Mouse (Mus musculus) stomach, adult 2 months (tissue): Measurements from ENCODE around the gene Ccdc89. TPM values are rescaled to one million over a fixed set of nuclear protein-coding genes. Genes with fewer than 3 reads are reported as not detected.

Source experiments
- polyA plus RNA-seq: library from polyadenylated mRNA; depleted of rRNA; stranded (reverse); fragments of >200 nt; gene quantifications from 2 replicates; pipeline ENCODE4 v1.2.3, GENCODE M21; 2012; rRNA removed

Gene Ccdc89
- polyA plus RNA-seq = not detected in 2 replicates

DNA sequence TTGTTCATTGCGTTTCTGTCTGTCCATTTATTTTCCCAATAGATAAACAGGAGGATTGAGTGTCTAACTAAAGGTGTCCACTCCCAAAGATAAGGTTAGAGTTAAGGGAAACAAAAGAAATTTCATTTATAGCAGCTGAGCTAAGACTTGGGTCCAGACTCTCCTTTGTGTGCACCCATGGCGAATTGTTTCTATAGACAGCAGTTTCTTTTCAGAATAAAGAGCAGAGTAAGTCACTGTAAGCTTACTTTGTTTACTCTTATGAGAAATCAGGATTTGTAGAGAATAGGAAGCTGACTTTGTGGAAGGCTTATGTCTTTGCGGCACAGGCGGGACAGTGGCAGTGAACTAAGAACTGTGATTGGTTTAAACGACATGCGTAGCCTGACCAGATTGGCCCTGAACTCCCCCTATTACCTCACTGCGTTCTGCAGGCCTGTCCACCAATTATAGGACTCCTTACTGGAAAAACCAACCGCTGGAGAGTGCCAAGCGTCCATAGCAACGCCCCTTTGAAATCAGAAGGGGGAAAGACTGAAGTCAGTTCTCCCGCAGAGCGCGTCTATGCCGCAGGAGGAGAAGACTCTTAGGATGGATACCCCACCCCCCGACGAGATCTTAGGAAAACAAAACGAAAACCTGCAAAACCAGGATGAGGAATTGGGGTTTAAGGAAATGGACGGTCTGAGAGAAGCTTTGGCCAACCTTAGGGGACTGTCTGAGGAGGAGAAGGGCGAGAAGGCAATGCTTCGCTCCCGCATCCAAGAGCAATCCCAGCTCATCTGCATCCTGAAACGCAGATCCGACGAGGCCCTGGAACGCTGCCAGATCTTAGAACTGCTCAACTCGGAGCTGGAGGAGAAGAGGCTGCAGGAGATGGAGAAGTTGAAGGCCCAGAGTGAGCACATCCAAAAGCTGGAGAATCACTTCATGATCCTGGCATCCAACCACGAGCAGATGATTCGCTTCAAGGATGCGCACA lies at the start of gene Ccdc89:
Gene Ccdc89 (plus strand): TSS at position 558 of the 982 bp plus-strand sequence.

DNA sequence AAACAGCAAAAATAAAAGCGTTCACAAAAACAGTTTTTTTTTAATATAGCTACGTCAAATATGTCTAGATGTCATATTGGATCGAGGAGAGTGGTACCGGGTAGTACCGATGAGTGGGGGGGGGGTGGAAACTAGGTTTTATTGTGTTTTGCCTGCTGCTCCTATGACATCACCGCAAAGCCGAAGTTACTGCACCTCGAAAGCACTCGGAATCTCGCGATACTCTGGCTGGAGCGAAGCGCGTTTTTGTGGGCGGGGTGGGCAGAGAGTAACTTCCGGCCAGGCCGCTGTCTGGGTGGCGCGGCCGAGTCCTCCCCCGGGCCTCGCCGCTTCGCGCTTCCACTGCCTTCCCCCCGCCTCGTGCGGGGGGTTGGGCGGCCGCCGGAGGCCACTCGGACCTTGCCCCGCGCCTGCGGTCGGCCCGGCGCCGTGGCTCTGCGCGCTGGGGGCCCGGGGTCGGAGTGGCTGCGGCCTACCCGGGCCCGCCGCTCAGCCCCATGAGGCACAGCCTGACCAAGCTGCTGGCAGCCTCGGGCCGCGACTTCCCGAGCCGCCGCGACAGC lies 16.2 kb downstream of the Ccdc89 start, which contains the start of gene Crebzf:
Gene Crebzf (plus strand): TSS at position 212 of the 563 bp plus-strand sequence.

DNA sequence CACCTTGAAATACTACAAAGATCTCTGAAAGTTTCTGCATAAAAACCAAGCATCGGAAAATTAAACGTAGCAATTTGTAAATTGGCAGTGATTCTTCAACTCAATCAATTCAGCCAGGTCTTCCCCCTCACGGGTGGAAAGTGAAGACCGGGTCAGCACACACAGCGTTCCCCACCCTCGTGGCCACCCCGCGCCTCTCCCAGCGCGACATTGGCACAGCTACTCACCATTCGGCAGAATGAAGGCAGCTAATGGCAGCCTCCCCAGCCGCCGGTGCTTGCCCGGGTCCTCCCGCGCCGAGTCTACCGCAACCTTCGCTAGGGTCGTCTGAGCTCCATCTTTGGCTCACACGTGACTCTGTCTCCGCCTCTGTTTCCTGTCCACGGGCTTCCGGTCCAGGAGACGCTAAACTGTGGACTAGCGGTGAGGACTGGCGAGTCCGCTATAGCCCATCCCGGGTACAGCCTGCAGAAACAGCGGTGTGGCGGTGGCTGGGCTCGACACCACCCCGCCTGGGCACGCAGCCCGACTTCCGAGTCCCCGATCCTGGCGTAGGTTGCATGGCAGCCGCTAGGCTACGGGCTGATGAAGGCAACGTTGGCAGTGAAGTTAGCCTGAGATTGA lies 30.6 kb downstream of the Ccdc89 start, which contains the start of gene Tmem126a:
Gene Tmem126a (minus strand): TSS at position 385 of the 624 bp plus-strand sequence.

DNA sequence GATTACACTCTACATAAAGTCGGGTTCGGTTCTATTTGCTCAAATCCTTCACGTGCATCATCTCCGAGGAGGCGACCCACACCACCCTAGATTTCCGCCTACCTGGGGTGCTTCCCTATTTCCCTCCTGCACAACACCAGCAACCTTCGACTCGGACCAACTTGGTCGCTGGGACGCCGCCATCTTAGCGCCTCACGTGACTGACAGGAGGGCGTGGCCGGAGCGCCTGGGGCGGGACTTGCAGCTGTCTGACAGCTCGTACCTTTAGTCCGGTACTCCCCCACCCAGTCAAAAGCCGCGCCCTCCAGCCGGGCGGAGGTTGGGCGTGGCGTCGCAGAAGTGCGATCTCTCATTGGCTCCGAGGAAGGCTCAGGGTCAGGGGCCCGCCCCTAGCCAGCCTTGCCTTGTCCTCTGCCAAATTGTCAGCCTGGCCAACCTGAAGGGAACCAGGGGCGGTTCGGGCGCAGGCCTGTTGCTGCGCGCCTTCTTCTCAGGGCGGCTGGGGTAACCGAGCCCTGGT lies 49.5 kb downstream of the Ccdc89 start, which contains the start of gene Tmem126b:
Gene Tmem126b (minus strand): TSS at position 209 of the 520 bp plus-strand sequence.

DNA sequence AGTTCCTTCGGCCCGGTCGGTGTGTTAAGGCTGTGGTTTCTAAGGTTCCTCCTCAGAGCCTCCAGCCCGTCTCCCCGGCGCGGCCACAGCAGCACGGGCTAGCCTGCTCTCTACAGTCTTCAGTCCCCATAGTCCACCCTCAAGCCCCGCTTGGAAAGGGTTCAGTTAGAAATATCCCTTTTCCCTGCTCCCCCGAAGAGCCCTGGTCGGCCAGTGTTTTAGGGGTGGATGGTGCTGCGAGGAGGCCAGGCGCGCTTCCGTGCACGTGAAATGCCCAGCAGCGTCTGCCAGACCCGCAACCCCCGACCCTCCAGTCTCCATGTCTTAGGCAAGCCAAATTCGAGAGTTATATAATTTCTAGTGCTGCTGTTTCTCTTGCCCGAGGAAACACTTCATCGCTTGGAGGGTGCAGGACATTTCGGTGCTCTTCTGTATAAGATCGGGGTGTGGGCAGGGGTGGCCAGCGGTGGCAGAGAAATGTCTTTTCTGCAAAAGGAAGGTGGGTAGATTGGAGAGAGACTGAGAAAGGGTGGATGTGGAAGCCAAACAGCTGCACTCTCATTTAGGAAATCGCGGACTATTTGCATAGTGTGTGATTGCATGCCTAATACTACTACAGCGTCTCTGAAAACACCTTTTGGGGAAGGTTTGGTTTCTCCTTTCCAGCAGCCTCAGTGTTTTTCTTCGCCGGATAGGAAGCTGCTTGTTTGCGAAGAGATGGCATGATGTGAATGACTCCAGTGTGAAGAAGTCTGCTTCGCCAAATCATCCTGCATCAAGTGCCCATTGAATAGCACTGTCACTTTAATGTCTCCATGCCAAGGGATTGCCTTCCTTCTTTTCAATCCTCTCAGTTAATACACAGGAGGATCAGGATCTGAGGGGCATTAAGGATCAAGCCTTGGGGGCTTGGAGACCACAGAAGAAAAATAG lies 50.2 kb downstream of the Ccdc89 start, which contains the start of gene Dlg2:
Gene Dlg2 (plus strand): TSS at position 360 of the 933 bp plus-strand sequence.

Other genes starting within 250 kb of the Ccdc89 start
- gene Ccdc83, start 160.8 kb upstream of the Ccdc89 start, polyA plus RNA-seq = not detected in 2 replicates
- 4.9 and 10.2 TPM in 2 replicates for gene Sytl2, start 124.3 kb upstream of the Ccdc89 start, polyA plus RNA-seq
- gene Crebzf, start 16.2 kb downstream of the Ccdc89 start, polyA plus RNA-seq = 22.1 and 30.0 TPM in 2 replicates
- 4.2 and 4.3 TPM in 2 replicates for gene Tmem126a, start 30.7 kb downstream of the Ccdc89 start, polyA plus RNA-seq
- 1.5 and 1.7 TPM in 2 replicates for gene Tmem126b, start 49.4 kb downstream of the Ccdc89 start, polyA plus RNA-seq
- 3.3 and 5.0 TPM in 2 replicates for gene Dlg2, start 50.1 kb downstream of the Ccdc89 start, polyA plus RNA-seq